Mouse (Mus musculus) G1E-ER4 (cell line): ENCODE data around the gene Paxbp1. TPM values are rescaled to one million over a fixed set of nuclear protein-coding genes. Genes with fewer than 3 reads are reported as not detected.

Experiments
- GATA1 ChIP-seq: IDR thresholded peaks from one replicate; pipeline ENCODE4 v1.8.0; 2012; ENCODE audit warnings: low read length, inconsistent platforms
- polyA plus RNA-seq: library from polyadenylated mRNA; stranded (reverse); fragments of >175 nt; gene quantifications from 2 replicates; pipeline ENCODE4 v1.2.3, GENCODE M21; 2012

Gene Paxbp1
- polyA plus RNA-seq, 1 experiment, result 49.0 TPM

GRCm38 (mm10) chr16:91020842-91021483 lies 23.4 kb downstream of the Paxbp1 start:
- TF ChIP-seq GATA1, result no peak

GRCm38 (mm10) chr16:91019476-91019875 lies 24.9 kb downstream of the Paxbp1 start:
- TF ChIP-seq GATA1, result no peak

GRCm38 (mm10) chr16:91015761-91016160 lies 28.6 kb downstream of the Paxbp1 start:
- TF ChIP-seq GATA1, result no peak

- no peak for TF ChIP-seq GATA1
Measured at GRCm38 (mm10) chr16:91011847-91012246, 32.5 kb downstream of the Paxbp1 start.

GRCm38 (mm10) chr16:91011021-91011683 lies 33.2 kb downstream of the Paxbp1 start, which contains the start of gene Synj1:
Synj1 (minus strand) TSS chr16:91011308.
- no peak for TF ChIP-seq GATA1

- no peak for TF ChIP-seq GATA1
Measured at GRCm38 (mm10) chr16:91010581-91011020, 33.7 kb downstream of the Paxbp1 start.

GRCm38 (mm10) chr16:91009942-91010529 lies 34.3 kb downstream of the Paxbp1 start:
- TF ChIP-seq GATA1, result no peak

GRCm38 (mm10) chr16:91004915-91005538 lies 39.3 kb downstream of the Paxbp1 start:
- TF ChIP-seq GATA1, result no peak

- no peak for TF ChIP-seq GATA1
Measured at GRCm38 (mm10) chr16:91001098-91001497, 43.2 kb downstream of the Paxbp1 start.

- TF ChIP-seq GATA1, result no peak
Measured at GRCm38 (mm10) chr16:90999827-91000226, 44.5 kb downstream of the Paxbp1 start.

- TF ChIP-seq GATA1, result no peak
Measured at GRCm38 (mm10) chr16:90997822-90998221, 46.5 kb downstream of the Paxbp1 start.

- TF ChIP-seq GATA1, result no peak
Measured at GRCm38 (mm10) chr16:90996327-90997243, 47.8 kb downstream of the Paxbp1 start.

- TF ChIP-seq GATA1, result no peak
Measured at GRCm38 (mm10) chr16:90995498-90995897, 48.8 kb downstream of the Paxbp1 start.

- no peak for TF ChIP-seq GATA1
Measured at GRCm38 (mm10) chr16:90995023-90995422, 49.3 kb downstream of the Paxbp1 start.

GRCm38 (mm10) chr16:90989162-90989561 lies 55.2 kb downstream of the Paxbp1 start:
- TF ChIP-seq GATA1, result no peak
